Mouse (Mus musculus) embryonic fibroblast, embryonic 13.5 days (primary cell): ENCODE measurements at regions not wholly inside any gene's neighbourhood (a gene's known extent, or its start where the extent isn't known, plus 50 kb on each side); places are given as distances from the start of the nearest gene placed in this dataset.

Experiments used
- CTCF ChIP-seq: IDR thresholded peaks from 2 replicates; pipeline ENCODE4 v1.5.1; 2011; ENCODE audit warnings: mild to moderate bottlenecking, control low read depth, low read length, moderate library complexity, borderline replicate concordance; ENCODE audit not compliant: insufficient read depth
- POLR2A ChIP-seq: IDR thresholded peaks from 2 replicates; pipeline ENCODE4 v1.6.1; 2011; ENCODE audit warnings: low read depth, mild to moderate bottlenecking, control low read depth, low read length, moderate library complexity

- TF ChIP-seq POLR2A = no peak
- TF ChIP-seq CTCF = no peak
Measured at GRCm38 (mm10) chr9:30810843-30811242, 111.4 kb downstream of the Adamts15 start.
